In the genomic region with DNA sequence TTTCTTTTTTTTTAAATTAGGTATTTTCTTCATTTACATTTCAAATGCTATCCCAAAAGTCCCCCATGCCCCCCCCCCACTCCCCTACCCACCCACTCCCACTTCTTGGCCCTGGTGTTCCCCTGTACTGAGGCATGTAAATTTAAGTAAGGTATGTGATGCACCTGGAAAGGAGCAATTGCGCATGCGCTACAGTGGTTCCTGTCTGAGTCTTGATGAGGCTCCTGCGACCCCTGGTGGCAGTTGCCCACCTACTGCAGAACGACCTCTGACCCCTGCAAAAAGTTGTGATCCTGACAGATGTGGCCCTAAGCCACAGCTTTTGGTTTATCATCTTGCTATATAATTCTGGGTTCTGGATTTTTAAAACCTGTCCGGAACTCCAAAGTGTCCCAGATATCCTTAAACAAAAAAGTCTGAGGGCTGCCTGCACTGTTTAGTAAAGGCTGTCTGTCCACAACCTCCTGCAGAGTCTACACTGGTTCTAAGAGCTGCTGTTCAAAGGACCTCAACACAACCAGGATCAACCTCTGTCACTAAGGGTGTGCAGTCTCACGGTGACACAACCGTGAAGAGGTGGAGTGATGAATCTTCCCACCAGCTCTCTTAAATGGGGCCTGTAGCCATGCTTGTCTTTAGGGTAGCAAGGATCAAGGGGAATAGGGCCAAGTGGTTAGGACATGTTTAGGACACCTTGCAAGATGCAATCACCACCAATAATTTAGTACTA, we compare ENCODE assay signal across 8 mouse cellular contexts. TPM values are rescaled to one million over a fixed set of nuclear protein-coding genes. Genes with fewer than 3 reads are reported as not detected.
A peak's percentile ranks its signal among the peaks of the same experiment; 100 is the strongest.
DNase-seq lines count a peak whose midpoint lies in the region; ATAC-seq lines count a peak whose summit lies in the region.

No protein-coding gene starts in this region.

- H3K36me3 ChIP-seq in forebrain, embryonic 13.5 days (ENCODE audit: poor library complexity, severe bottlenecking): peaks cover 4% of the 10 kb centered on the region; the same call in 1 of the 2 replicates
- H3K36me3 ChIP-seq in hindbrain, embryonic 16.5 days (ENCODE audit: control insufficient read depth, insufficient read depth, low read length): no peaks in the 10 kb centered on the region
- no peaks in the 10 kb centered on the region for H3K36me3 ChIP-seq in liver, embryonic 13.5 days
- no peaks in the 10 kb centered on the region for H3K36me3 ChIP-seq in neural tube, embryonic 11.5 days (ENCODE audit: control insufficient read depth, insufficient read depth, low read length)

- H3K4me3 ChIP-seq in forebrain, embryonic 13.5 days: no peak overlapping the region
- no peak overlapping the region for H3K4me3 ChIP-seq in hindbrain, embryonic 16.5 days (ENCODE audit: low read length)
- no peak overlapping the region for H3K4me3 ChIP-seq in liver, embryonic 13.5 days (replicated peaks)
- H3K4me3 ChIP-seq in neural tube, embryonic 11.5 days (ENCODE audit: low read depth, low read length): no peak overlapping the region

- H3K4me2 ChIP-seq in forebrain, embryonic 13.5 days: no peak overlapping the region
- H3K4me2 ChIP-seq in hindbrain, embryonic 16.5 days (ENCODE audit: low read length): no peak overlapping the region
- H3K4me2 ChIP-seq in liver, embryonic 13.5 days: no peak overlapping the region
- H3K4me2 ChIP-seq in neural tube, embryonic 11.5 days (ENCODE audit: low read depth): no peak overlapping the region

- WGBS in forebrain, embryonic 13.5 days: 30% methylated on average over 7 of the region's 7 CpGs
- WGBS in hindbrain, embryonic 16.5 days: 35% methylated on average over 7 of the region's 7 CpGs
- 45% methylated on average over 7 of the region's 7 CpGs for WGBS in liver, embryonic 13.5 days (ENCODE audit: insufficient replicate concordance)
- 29% methylated on average over 7 of the region's 7 CpGs for WGBS in neural tube, embryonic 11.5 days

- H3K9ac ChIP-seq in forebrain, embryonic 13.5 days: no peak overlapping the region
- no peak overlapping the region for H3K9ac ChIP-seq in hindbrain, embryonic 16.5 days (ENCODE audit: low read depth, low read length)
- no peak overlapping the region for H3K9ac ChIP-seq in liver, embryonic 13.5 days
- H3K9ac ChIP-seq in neural tube, embryonic 11.5 days (ENCODE audit: low read length): no peak overlapping the region

- H3K27ac ChIP-seq in forebrain, embryonic 13.5 days: no peak overlapping the region
- H3K27ac ChIP-seq in hindbrain, embryonic 16.5 days (ENCODE audit: low read depth, low read length): no peak overlapping the region
- no peak overlapping the region for H3K27ac ChIP-seq in liver, embryonic 13.5 days
- H3K27ac ChIP-seq in neural tube, embryonic 11.5 days (ENCODE audit: low read depth, low read length): no peak overlapping the region

- peak; percentile 44 for DNase-seq in ovary, postnatal 14 days (ENCODE audit: low spot score)
- no peak for DNase-seq in ovary, postnatal 10 days (ENCODE audit: low spot score)
- peak; percentile 37 to 63 for DNase-seq in adrenal gland, postnatal 36 days
- no peak for DNase-seq in liver, embryonic 13.5 days
- peak; percentile 86 for DNase-seq in neural tube, embryonic 11.5 days (ENCODE audit: low spot score)
- DNase-seq in thymus, postnatal 25 days: peak; percentile 77

- ATAC-seq in forebrain, embryonic 13.5 days: peak; percentile 72
- peak; percentile 70 for ATAC-seq in hindbrain, embryonic 16.5 days
- 0 out of 2 replicates have a peak, but pooled peaks have one; percentile 30 for ATAC-seq in liver, embryonic 13.5 days (ENCODE audit: low read depth)
- ATAC-seq in neural tube, embryonic 11.5 days (ENCODE audit: insufficient read depth, low FRiP score, low TSS enrichment): peak; percentile 60

- no peaks in the 10 kb centered on the region for H3K4me1 ChIP-seq in forebrain, embryonic 13.5 days
- peaks cover 3% of the 10 kb centered on the region; the same call in 1 of the 2 replicates for H3K4me1 ChIP-seq in hindbrain, embryonic 16.5 days (ENCODE audit: control insufficient read depth, insufficient read depth, low read depth, low read length)
- peaks cover 16% of the 10 kb centered on the region for H3K4me1 ChIP-seq in liver, embryonic 13.5 days (replicated peaks)
- H3K4me1 ChIP-seq in neural tube, embryonic 11.5 days (ENCODE audit: control insufficient read depth, insufficient read depth, low read length): no peaks in the 10 kb centered on the region

- no peaks in the 10 kb centered on the region for H3K9me3 ChIP-seq in forebrain, embryonic 13.5 days (replicated peaks)
- H3K9me3 ChIP-seq in hindbrain, embryonic 16.5 days (ENCODE audit: control insufficient read depth, low read length): no peaks in the 10 kb centered on the region
- H3K9me3 ChIP-seq in liver, embryonic 13.5 days (replicated peaks): no peaks in the 10 kb centered on the region
- H3K9me3 ChIP-seq in neural tube, embryonic 11.5 days (ENCODE audit: control insufficient read depth, low read length): no peaks in the 10 kb centered on the region

- no peaks in the 10 kb centered on the region for H3K27me3 ChIP-seq in forebrain, embryonic 13.5 days
- no peaks in the 10 kb centered on the region for H3K27me3 ChIP-seq in hindbrain, embryonic 16.5 days (replicated peaks; ENCODE audit: control insufficient read depth, insufficient read depth, low read length)
- H3K27me3 ChIP-seq in liver, embryonic 13.5 days: no peaks in the 10 kb centered on the region
- H3K27me3 ChIP-seq in neural tube, embryonic 11.5 days (ENCODE audit: control insufficient read depth, insufficient read depth, low read length): no peaks in the 10 kb centered on the region

RNA-seq across cellular contexts. Expression of gene Ttc7b, which starts 40.6 kb away (rescaled TPM):
- total RNA-seq in adrenal gland, postnatal 36 days (2021): 10 to 100 TPM; 75.9 to 82.8 TPM
- 4.5 and 4.7 TPM in 2 replicates for polyA plus RNA-seq in forebrain, embryonic 13.5 days (2015; fragmentation: Nextera tagmentation; extraction: Ambion mirVana)
- 8.1 and 8.8 TPM in 2 replicates for polyA plus RNA-seq in hindbrain, embryonic 16.5 days (2015; fragmentation: Nextera tagmentation; extraction: Ambion mirVana)
- 1.1 and 1.2 TPM in 2 replicates for polyA plus RNA-seq in liver, embryonic 13.5 days (2015; fragmentation: Nextera tagmentation; extraction: Ambion mirVana)
- polyA plus RNA-seq in neural tube, embryonic 11.5 days (2014; fragmentation: Nextera tagmentation; extraction: Ambion mirVana): 15.3 and 16.1 TPM in 2 replicates

Comparison
In these comparisons a context has a peak if more than half of its experiments do, and no peak if none do; other contexts are left out.
1. DNase-seq: peak in ovary, postnatal 14 days (single experiment), adrenal gland, postnatal 36 days (2 of 2), neural tube, embryonic 11.5 days (single experiment) and thymus, postnatal 25 days (single experiment); none in ovary, postnatal 10 days (single experiment) and liver, embryonic 13.5 days (single experiment).
2. Peak in every context shown above with its lines, with median percentiles within 50 percentile points of each other: ATAC-seq.